Mouse (Mus musculus) liver, embryonic 14.5 days (tissue): ENCODE results near the gene Mybbp1a.
"Not testable (repeated sequence)": the region's sequence is repeated elsewhere in the genome, so short reads cannot be mapped to it uniquely, and the experiment has no call there.

Experiments used
- CTCF ChIP-seq: IDR thresholded peaks from 2 replicates; pipeline ENCODE4 v1.5.1; 2016; ENCODE audit warnings: antibody characterized with exemption, low read depth, control low read depth
- EP300 ChIP-seq: IDR thresholded peaks from 2 replicates; pipeline ENCODE4 v1.6.1; 2016; ENCODE audit warnings: antibody characterized with exemption, low read depth

- TF ChIP-seq CTCF, EP300: not testable (repeated sequence)
Observed at GRCm38 (mm10) chr11:72440597-72440964, 574 bp upstream of the Mybbp1a start.
